Mouse (Mus musculus): Measurements from ENCODE around the gene Thra.

DNA sequence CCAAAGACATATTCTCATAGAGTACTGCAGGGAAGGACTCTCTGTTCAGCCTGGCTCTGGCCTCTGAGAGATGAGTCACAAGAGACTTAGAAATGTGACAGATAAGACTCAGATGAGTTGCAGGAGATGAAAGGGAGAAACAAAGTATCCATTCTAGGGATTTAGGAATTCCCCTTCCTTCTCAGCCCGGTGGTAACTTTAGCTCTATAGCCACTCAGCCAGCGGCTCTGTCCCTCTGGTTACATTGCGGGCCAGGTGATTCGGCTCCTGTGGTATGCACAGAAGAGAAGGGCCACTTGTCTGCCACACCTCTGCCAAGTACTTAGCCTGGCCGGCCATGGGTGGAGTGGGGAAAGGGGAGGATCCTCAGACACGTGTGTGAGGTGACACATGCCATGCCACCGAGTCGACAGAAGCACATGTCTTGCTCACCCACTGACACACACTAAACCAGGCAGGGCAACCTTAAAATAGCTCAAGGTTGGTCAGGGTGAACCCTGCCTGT lies 32.3 kb downstream of the Thra start:
- TF ChIP-seq FLI1 (IDR thresholded peaks at IDR 0.05; ENCODE audit: low read length), result no peak
- no peak for TF ChIP-seq GATA1 (IDR thresholded peaks at IDR 0.05; ENCODE audit: borderline replicate concordance, low read length)
